Mouse (Mus musculus) A20 (cell line): ENCODE data around the gene Gna12.

Experiments
- DNase-seq: peaks from one replicate; pipeline ENCODE4 v3.0.0-alpha.2; 2011; ENCODE audit warnings: low read depth, low spot score

Gna12 gene

DNA sequence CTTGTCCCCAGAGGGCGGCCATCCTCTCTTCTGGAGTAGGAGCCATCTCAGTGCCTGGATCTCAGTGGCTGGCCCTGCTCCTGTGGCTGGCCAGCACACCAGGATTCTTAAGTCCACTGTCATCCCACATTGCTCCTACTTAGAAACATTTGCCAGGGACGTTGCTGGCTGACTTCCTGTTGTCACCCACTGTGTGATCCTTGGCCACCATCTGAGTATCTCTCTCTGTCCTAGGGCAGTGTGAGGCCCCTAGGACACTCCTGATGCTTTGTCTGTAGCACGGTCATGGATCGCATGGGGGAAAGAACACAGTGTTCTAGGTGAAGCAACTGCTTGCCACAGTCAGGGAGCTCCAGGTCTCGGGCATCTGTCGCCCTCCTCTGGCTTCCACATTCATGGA lies 119.9 kb downstream of the Gna12 start:
- DNase-seq, result no peak
